Mouse (Mus musculus) small intestine, adult 2 months (tissue): ENCODE results near the gene Hnrnpa0. TPM values are rescaled to one million over a fixed set of nuclear protein-coding genes. Genes with fewer than 3 reads are reported as not detected.

Experiments used
- H3K27ac ChIP-seq: fragments of 200-500 bp; 2 replicates; pipeline ENCODE4 v1.5.1; 2012; ENCODE audit warnings: low read depth, low read length, control low read depth, inconsistent platforms; ENCODE audit not compliant: insufficient read depth
- H3K27me3 ChIP-seq: fragments of 200-500 bp; 2 replicates; pipeline ENCODE4 v1.6.1; 2012; ENCODE audit warnings: mild to moderate bottlenecking, moderate library complexity, low read length, inconsistent platforms; ENCODE audit not compliant: control insufficient read depth, insufficient read depth
- H3K36me3 ChIP-seq: fragments of 200-500 bp; 2 replicates; pipeline ENCODE4 v1.6.1; 2012; ENCODE audit warnings: mild to moderate bottlenecking, low read length, control low read depth, inconsistent platforms; ENCODE audit not compliant: control insufficient read depth, insufficient read depth
- H3K4me1 ChIP-seq: fragments of 200-500 bp; 2 replicates; pipeline ENCODE4 v1.6.1; 2012; ENCODE audit warnings: low read length, inconsistent platforms, mixed read lengths; ENCODE audit not compliant: control insufficient read depth, insufficient read depth, insufficient read length
- H3K4me3 ChIP-seq: fragments of 200-500 bp; 2 replicates; pipeline ENCODE4 v1.5.1; 2012; ENCODE audit warnings: low read depth, mild to moderate bottlenecking, control low read depth, inconsistent platforms, low read length, moderate library complexity
- CTCF ChIP-seq: fragments of 200-500 bp; IDR thresholded peaks from 2 replicates; pipeline ENCODE4 v1.5.1; 2012; ENCODE audit warnings: low read depth, mild to moderate bottlenecking, control low read depth, inconsistent platforms, low read length, moderate library complexity, mixed read lengths; ENCODE audit not compliant: insufficient replicate concordance, insufficient read length; ENCODE audit errors: extremely low read depth
- POLR2A ChIP-seq: fragments of 200-500 bp; IDR thresholded peaks from 2 replicates; pipeline ENCODE4 v1.6.1; 2012; ENCODE audit warnings: low read depth, mild to moderate bottlenecking, control low read depth, inconsistent platforms, low read length, moderate library complexity
- WGBS: fragments of 180-500 bp; shearing (Covaris S2); methylation state at CpG from one replicate; pipeline ENCODE4 v1.1.7; 2018; 5-methylcytosine and 5-hydroxymethylcytosine counted together
- polyA plus RNA-seq: library from polyadenylated mRNA; depleted of rRNA; stranded (reverse); fragments of >200 nt; gene quantifications from 2 replicates; pipeline ENCODE4 v1.2.3, GENCODE M21; 2012; rRNA removed

The Hnrnpa0 gene
- polyA plus RNA-seq, 1 experiment, result 94.1 TPM

- Histone ChIP-seq H3K4me3 (no peak overlapping the region), H3K36me3 (no peaks in the 10 kb centered on the region), H3K27ac (no peak overlapping the region), H3K4me1 (no peaks in the 10 kb centered on the region), H3K27me3 (no peaks in the 10 kb centered on the region)
- TF ChIP-seq POLR2A, result no peak
- TF ChIP-seq CTCF, result no peak
- WGBS, result 60% methylated on average over 8 of the region's 8 CpGs
Measured at GRCm38 (mm10) chr13:58090643-58091042, 37.7 kb downstream of the Hnrnpa0 start.

GRCm38 (mm10) chr13:58084396-58084795 is 44.0 kb downstream of the Hnrnpa0 start:
- Histone ChIP-seq H3K27me3 (no peaks in the 10 kb centered on the region), H3K4me3 (no peak overlapping the region), H3K4me1 (no peaks in the 10 kb centered on the region), H3K27ac (no peak overlapping the region), H3K36me3 (no peaks in the 10 kb centered on the region)
- no peak for TF ChIP-seq POLR2A
- no peak for TF ChIP-seq CTCF
- 90% methylated on average over 5 of the region's 5 CpGs for WGBS

- WGBS, result 85% methylated on average over 11 of the region's 11 CpGs
- H3K27me3 ChIP-seq, result no peaks in the 10 kb centered on the region
- no peak overlapping the region for H3K27ac ChIP-seq
- H3K36me3 ChIP-seq, result no peaks in the 10 kb centered on the region
- H3K4me1 ChIP-seq, result no peaks in the 10 kb centered on the region
- no peak overlapping the region for H3K4me3 ChIP-seq
- no peak for TF ChIP-seq POLR2A
- TF ChIP-seq CTCF, result no peak
Measured at GRCm38 (mm10) chr13:58083521-58083920, 44.8 kb downstream of the Hnrnpa0 start.

- Histone ChIP-seq H3K27ac (no peak overlapping the region), H3K4me1 (no peaks in the 10 kb centered on the region), H3K27me3 (no peaks in the 10 kb centered on the region), H3K36me3 (no peaks in the 10 kb centered on the region), H3K4me3 (no peak overlapping the region)
- 71% methylated on average over 5 of the region's 5 CpGs for WGBS
- TF ChIP-seq CTCF, result no peak
- TF ChIP-seq POLR2A, result no peak
Measured at GRCm38 (mm10) chr13:58083048-58083447, 45.3 kb downstream of the Hnrnpa0 start.

- Histone ChIP-seq H3K4me3 (no peak overlapping the region), H3K27me3 (no peaks in the 10 kb centered on the region), H3K4me1 (no peaks in the 10 kb centered on the region), H3K27ac (no peak overlapping the region), H3K36me3 (no peaks in the 10 kb centered on the region)
- 67% methylated on average over 5 of the region's 5 CpGs for WGBS
- TF ChIP-seq CTCF, result no peak
Measured at GRCm38 (mm10) chr13:58078361-58078760, 50.0 kb downstream of the Hnrnpa0 start.

Other genes with a start within 250 kb of the Hnrnpa0 start
- 0.03 and 0.23 TPM in 2 replicates for gene Spock1, start 220.2 kb downstream of the Hnrnpa0 start, polyA plus RNA-seq
- gene Klhl3, start 15.0 kb downstream of the Hnrnpa0 start, polyA plus RNA-seq, result 0.33 and 0.43 TPM in 2 replicates
- gene Idnk, start 29.1 kb upstream of the Hnrnpa0 start, polyA plus RNA-seq, result 7.9 and 18.1 TPM in 2 replicates
- 62.3 and 118 TPM in 2 replicates for gene Ubqln1, start 87.1 kb upstream of the Hnrnpa0 start, polyA plus RNA-seq
- 0.38 and 1.0 TPM in 2 replicates for gene Gkap1, start 147.1 kb upstream of the Hnrnpa0 start, polyA plus RNA-seq
- gene Kif27, start 230.6 kb upstream of the Hnrnpa0 start, polyA plus RNA-seq, result 0.03 and 0.32 TPM in 2 replicates